In the genomic region with DNA sequence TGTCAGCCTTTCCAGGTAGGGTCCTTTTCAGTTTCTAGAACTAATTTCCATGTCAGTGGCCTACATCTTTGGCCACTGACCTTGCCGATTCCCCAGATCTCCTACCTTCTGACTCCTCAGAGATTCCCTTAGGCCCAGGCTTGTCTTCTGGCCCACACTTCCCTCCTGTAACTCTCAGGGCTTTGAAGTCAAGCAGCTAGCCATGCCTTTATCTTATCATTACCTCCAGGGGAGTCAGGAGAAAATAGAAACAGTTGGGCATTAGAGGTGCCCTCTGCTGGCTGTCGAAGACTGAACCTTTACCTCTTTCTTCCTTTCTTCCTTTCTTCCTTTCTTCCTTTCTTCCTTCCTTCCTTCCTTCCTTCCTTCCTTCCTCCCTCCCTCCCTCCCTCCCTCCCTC, we compare ENCODE assay signal across 14 mouse cellular contexts. TPM values are rescaled to one million over a fixed set of nuclear protein-coding genes. Genes with fewer than 3 reads are reported as not detected.
A peak's percentile ranks its signal among the peaks of the same experiment; 100 is the strongest.
DNase-seq lines count a peak whose midpoint lies in the region; ATAC-seq and TF ChIP-seq lines count a peak whose summit lies in the region.
"Had no signal": no experiment of that assay in that cellular context is flagged by ENCODE, and none has a peak within 500 bp of the region (broad histone marks: within the 10 kb centered on the region; RNA-seq: fewer than 3 reads in every experiment).

No protein-coding gene starts in this region.

- no peaks in the 10 kb centered on the region for H3K4me1 ChIP-seq in intestine, postnatal 0 days (replicated peaks; ENCODE audit: control insufficient read depth, insufficient read depth, low read length)
- H3K4me1 ChIP-seq in intestine, embryonic 15.5 days (replicated peaks): no peaks in the 10 kb centered on the region
- no peaks in the 10 kb centered on the region for H3K4me1 ChIP-seq in CH12.LX (ENCODE audit: control insufficient read depth in 1 of 2, insufficient read depth in 2 of 2)
- peaks cover 32% of the 10 kb centered on the region for H3K4me1 ChIP-seq in liver, embryonic 15.5 days (replicated peaks)
- H3K4me1 ChIP-seq: hindbrain, embryonic 12.5 days; neural tube, embryonic 12.5 days had no signal

- no peaks in the 10 kb centered on the region for H3K27me3 ChIP-seq in intestine, postnatal 0 days (replicated peaks; ENCODE audit: control insufficient read depth, insufficient read depth, low read length)
- no peaks in the 10 kb centered on the region for H3K27me3 ChIP-seq in intestine, embryonic 15.5 days (replicated peaks)
- H3K27me3 ChIP-seq in CH12.LX (replicated peaks): no peaks in the 10 kb centered on the region
- H3K27me3 ChIP-seq in liver, embryonic 15.5 days: no peaks in the 10 kb centered on the region
- H3K27me3 ChIP-seq: embryonic facial prominence, embryonic 13.5 days; hindbrain, embryonic 12.5 days; megakaryocyte, embryonic 14.5 days; neural tube, embryonic 12.5 days had no signal

- WGBS in intestine, postnatal 0 days: 55% methylated on average over 2 of the region's 2 CpGs
- 51% methylated on average over 2 of the region's 2 CpGs for WGBS in intestine, embryonic 15.5 days
- WGBS in liver, embryonic 15.5 days (ENCODE audit: insufficient replicate concordance): 10% methylated on average over 2 of the region's 2 CpGs

- H3K9ac ChIP-seq in intestine, postnatal 0 days (ENCODE audit: low read depth, low read length): no peak overlapping the region
- no peak overlapping the region for H3K9ac ChIP-seq in intestine, embryonic 15.5 days
- no peak overlapping the region for H3K9ac ChIP-seq in CH12.LX (ENCODE audit: insufficient read depth, low read depth)
- H3K9ac ChIP-seq in liver, embryonic 15.5 days: no peak overlapping the region
- H3K9ac ChIP-seq: embryonic facial prominence, embryonic 13.5 days; hindbrain, embryonic 12.5 days; neural tube, embryonic 12.5 days had no signal

- in situ Hi-C loops in CH12.LX (cut with MboI; ENCODE audit: low pct_ligation_motif_present, low pct_unique_long_range_greater_than_20kb, low sequenced_read_pairs): loop anchor here (10.0 kb wide), 1 partner anchor 79 kb away; no protein-coding TSS in a partner anchor

- no peak overlapping the region for H3K4me2 ChIP-seq in intestine, postnatal 0 days (replicated peaks; ENCODE audit: low read depth)
- H3K4me2 ChIP-seq in intestine, embryonic 15.5 days (replicated peaks): no peak overlapping the region
- no peak overlapping the region for H3K4me2 ChIP-seq in CH12.LX (ENCODE audit: insufficient read depth, low read depth, poor library complexity, severe bottlenecking)
- H3K4me2 ChIP-seq in liver, embryonic 15.5 days: peak overlapping the region; percentile 18
- H3K4me2 ChIP-seq: embryonic facial prominence, embryonic 13.5 days; hindbrain, embryonic 12.5 days; neural tube, embryonic 12.5 days had no signal

- TF ChIP-seq CTCF in intestine, postnatal 0 days (IDR thresholded peaks at IDR 0.05; ENCODE audit: low read depth): peak; percentile 64
- peak in 1 of 2 experiments; percentile 46; a peak in 2 of 4 replicates for TF ChIP-seq CTCF in CH12.LX (conservative IDR thresholded peaks at IDR 0.05 in 1 of 2, IDR thresholded peaks at IDR 0.05 in 1 of 2; ENCODE audit: low read depth in 2 of 2, low read length in 2 of 2)

- DNase-seq in CH12.LX (ENCODE audit: extremely low read depth): no peak
- DNase-seq in brain, adult 2 months (ENCODE audit: low read depth, low spot score): peak; percentile 18
- no peak for DNase-seq in frontal cortex, postnatal 36 days (ENCODE audit: low spot score in 2 of 2)
- DNase-seq: gastrocnemius, postnatal 10 days; left cerebral cortex, postnatal 4 days; thymus, postnatal 14 days had no signal

- peak; percentile 17; the same call in 1 of the 2 replicates for TF ChIP-seq RAD21 in CH12.LX (IDR thresholded peaks at IDR 0.05; ENCODE audit: low read depth, low read length)

- no peak for ATAC-seq in intestine, postnatal 0 days
- ATAC-seq in intestine, embryonic 15.5 days: no peak
- peak; percentile 77 for ATAC-seq in liver, embryonic 15.5 days (ENCODE audit: insufficient read depth)
- ATAC-seq in cerebellum, adult (ENCODE audit: insufficient number of reproducible peaks, low FRiP score, low TSS enrichment): no peak

- H3K4me3 ChIP-seq in intestine, postnatal 0 days (ENCODE audit: low read depth, low read length): no peak overlapping the region
- no peak overlapping the region for H3K4me3 ChIP-seq in intestine, embryonic 15.5 days (replicated peaks)
- H3K4me3 ChIP-seq in CH12.LX (replicated peaks in 1 of 3; ENCODE audit: low read depth in 2 of 3, low read length in 2 of 3, poor library complexity in 1 of 3): no peak overlapping the region
- no peak overlapping the region for H3K4me3 ChIP-seq in liver, embryonic 15.5 days (replicated peaks)
- H3K4me3 ChIP-seq: embryonic facial prominence, embryonic 13.5 days; hindbrain, embryonic 12.5 days; megakaryocyte, embryonic 14.5 days; neural tube, embryonic 12.5 days had no signal

- H3K27ac ChIP-seq in intestine, postnatal 0 days (ENCODE audit: low read depth, low read length): no peak overlapping the region
- H3K27ac ChIP-seq in intestine, embryonic 15.5 days: no peak overlapping the region
- no peak overlapping the region for H3K27ac ChIP-seq in CH12.LX (ENCODE audit: insufficient read depth, low read depth)
- peak overlapping the region; percentile 39 for H3K27ac ChIP-seq in liver, embryonic 15.5 days (replicated peaks)
- H3K27ac ChIP-seq: embryonic facial prominence, embryonic 13.5 days; hindbrain, embryonic 12.5 days; neural tube, embryonic 12.5 days had no signal

- dilution Hi-C loops in CH12.LX (cut with MboI; ENCODE audit: extremely low pct_ligation_motif_present, extremely low pct_unique_long_range_greater_than_20kb, low sequenced_read_pairs): no loop called here

- H3K79me2 ChIP-seq in CH12.LX (replicated peaks; ENCODE audit: control insufficient read depth, extremely low read depth, insufficient read depth, poor library complexity, severe bottlenecking): no peaks in the 10 kb centered on the region

- no peak for TF ChIP-seq POLR2A in CH12.LX (IDR thresholded peaks at IDR 0.05; ENCODE audit: low read depth, low read length)

- no peaks in the 10 kb centered on the region for H3K36me3 ChIP-seq in intestine, postnatal 0 days (ENCODE audit: control insufficient read depth, insufficient read depth)
- no peaks in the 10 kb centered on the region for H3K36me3 ChIP-seq in intestine, embryonic 15.5 days
- H3K36me3 ChIP-seq in CH12.LX (replicated peaks in 1 of 2; ENCODE audit: control insufficient read depth in 1 of 2, insufficient read depth in 1 of 2, low read length in 1 of 2): no peaks in the 10 kb centered on the region
- no peaks in the 10 kb centered on the region for H3K36me3 ChIP-seq in liver, embryonic 15.5 days (replicated peaks)
- H3K36me3 ChIP-seq: embryonic facial prominence, embryonic 13.5 days; hindbrain, embryonic 12.5 days; neural tube, embryonic 12.5 days had no signal

- no peaks in the 10 kb centered on the region for H3K9me3 ChIP-seq in intestine, postnatal 0 days (ENCODE audit: control insufficient read depth)
- no peaks in the 10 kb centered on the region for H3K9me3 ChIP-seq in intestine, embryonic 15.5 days
- H3K9me3 ChIP-seq in CH12.LX (replicated peaks; ENCODE audit: low read length): no peaks in the 10 kb centered on the region
- no peaks in the 10 kb centered on the region for H3K9me3 ChIP-seq in liver, embryonic 15.5 days (replicated peaks)
- H3K9me3 ChIP-seq: embryonic facial prominence, embryonic 13.5 days; neural tube, embryonic 12.5 days had no signal

- TF ChIP-seq EP300 in CH12.LX (IDR thresholded peaks at IDR 0.05; ENCODE audit: low read length): no peak

TF ChIP-seq in CH12.LX, 34 proteins besides CTCF, POLR2A, EP300 and RAD21:
- TF ChIP-seq CHD2 (IDR thresholded peaks at IDR 0.05; ENCODE audit: low read length) (no peak), JUND (conservative IDR thresholded peaks at IDR 0.05; ENCODE audit: low read depth, low read length) (no peak), MYC (IDR thresholded peaks at IDR 0.05; ENCODE audit: low read depth, low read length) (no peak), IRF4 (IDR thresholded peaks at IDR 0.05; ENCODE audit: low read depth, low read length) (no peak), SIN3A (IDR thresholded peaks at IDR 0.05; ENCODE audit: low read length) (no peak), SMC3 (IDR thresholded peaks at IDR 0.05; ENCODE audit: low read depth, low read length) (peak; percentile 45)

RNA-seq across cellular contexts. Expression of a gene that starts 48.3 kb away (rescaled TPM):
- 11.2 and 11.7 TPM in 2 replicates for polyA plus RNA-seq in intestine, postnatal 0 days (2015; fragmentation: Nextera tagmentation; extraction: Ambion mirVana)
- polyA plus RNA-seq in intestine, embryonic 15.5 days (2015; fragmentation: Nextera tagmentation; extraction: Ambion mirVana): 8.0 and 8.8 TPM in 2 replicates
- total RNA-seq in CH12.LX (2012; rRNA removed) (7.6 and 8.4 TPM in 2 replicates), CH12.LX (2014; rRNA removed) (11.1 and 11.5 TPM in 2 replicates)
- polyA plus RNA-seq in CH12.LX (2012; ENCODE audit: insufficient read length, low read depth): 5.3 and 6.6 TPM in 2 replicates
- 11.4 and 11.8 TPM in 2 replicates for polyA plus RNA-seq in liver, embryonic 15.5 days (2015; fragmentation: Nextera tagmentation; extraction: Ambion mirVana)
